Mouse (Mus musculus) heart, embryonic 15.5 days (tissue): ENCODE measurements around the gene Fbxw2. TPM values are rescaled to one million over a fixed set of nuclear protein-coding genes. Genes with fewer than 3 reads are reported as not detected.

Experiments used
- polyA plus RNA-seq: library from polyadenylated mRNA; unstranded; fragments of >200 nt; fragmentation: Nextera tagmentation; extraction: Ambion mirVana; gene quantifications from 2 replicates; pipeline ENCODE4 v1.2.1, GENCODE M21; 2015

Gene Fbxw2
- polyA plus RNA-seq, 1 experiment from 2014 or later, result 57.5 TPM

Other genes with a start within 250 kb of the Fbxw2 start
- 60.7 and 66.0 TPM in 2 replicates for gene Gapvd1, start 71.1 kb downstream of the Fbxw2 start, polyA plus RNA-seq
- 633 and 641 TPM in 2 replicates for gene Hspa5, start 54.3 kb downstream of the Fbxw2 start, polyA plus RNA-seq
- 22.2 and 24.3 TPM in 2 replicates for gene Rabepk, start 26.4 kb downstream of the Fbxw2 start, polyA plus RNA-seq
- gene Gm34653, start 6.7 kb upstream of the Fbxw2 start, polyA plus RNA-seq, result not detected in 2 replicates
- 0.14 and 0.16 TPM in 2 replicates for gene Cutal, start 48.1 kb upstream of the Fbxw2 start, polyA plus RNA-seq
- gene Psmd5, start 48.7 kb upstream of the Fbxw2 start, polyA plus RNA-seq, result 45.4 and 52.0 TPM in 2 replicates
- 1.9 and 3.3 TPM in 2 replicates for gene Phf19, start 87.7 kb upstream of the Fbxw2 start, polyA plus RNA-seq
- 1.4 and 4.3 TPM in 2 replicates for gene Traf1, start 135.5 kb upstream of the Fbxw2 start, polyA plus RNA-seq
- 0.06 and 0.30 TPM in 2 replicates for gene Hc, start 235.1 kb upstream of the Fbxw2 start, polyA plus RNA-seq